ENCODE assay signal across 30 mouse cellular contexts in the genomic region with DNA sequence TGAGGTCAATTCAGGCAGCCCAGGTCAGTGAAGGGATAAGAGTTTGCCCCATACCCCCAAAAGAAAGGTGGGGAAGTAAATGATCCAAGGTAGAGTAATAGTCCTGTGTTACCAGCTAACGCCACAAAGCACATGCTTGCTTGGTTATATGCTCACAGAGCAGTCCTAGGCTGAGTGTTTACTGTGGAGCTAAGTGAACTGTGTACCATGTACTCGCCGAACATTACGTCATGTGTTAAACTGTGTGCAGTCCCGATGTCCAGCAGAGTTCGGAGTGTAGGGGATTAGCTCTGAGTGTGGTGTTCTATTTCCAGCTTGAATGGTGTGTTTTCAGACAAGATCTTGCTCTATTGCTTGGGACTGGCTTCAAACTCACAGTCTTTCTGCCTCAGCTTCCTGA. TPM values are rescaled to one million over a fixed set of nuclear protein-coding genes. Genes with fewer than 3 reads are reported as not detected.
"Had no signal": no experiment of that assay in that cellular context is flagged by ENCODE, and none has a peak within 500 bp of the region (broad histone marks: within the 10 kb centered on the region; RNA-seq: fewer than 3 reads in every experiment).

No protein-coding gene starts in this region.

- H3K9me3 ChIP-seq: limb, embryonic 10.5 days; limb, embryonic 13.5 days; lung, embryonic 15.5 days; midbrain, embryonic 12.5 days; midbrain, embryonic 15.5 days; neural tube, embryonic 13.5 days; stomach, embryonic 15.5 days had no signal

- H3K27me3 ChIP-seq: limb, embryonic 13.5 days; lung, embryonic 15.5 days; midbrain, embryonic 12.5 days; midbrain, embryonic 15.5 days; neural tube, embryonic 13.5 days; stomach, embryonic 15.5 days had no signal

- ATAC-seq: inflammation-experienced regulatory T-cells, adult 6 months; intestine, embryonic 16.5 days; midbrain, embryonic 15.5 days had no signal

- H3K4me3 ChIP-seq: layer of hippocampus, adult 2 months; limb, embryonic 10.5 days; limb, embryonic 13.5 days; lung, embryonic 15.5 days; midbrain, embryonic 12.5 days; midbrain, embryonic 15.5 days; myocyte; neural tube, embryonic 13.5 days; stomach, embryonic 15.5 days had no signal

- H3K4me1 ChIP-seq: limb, embryonic 10.5 days; limb, embryonic 13.5 days; lung, embryonic 15.5 days; midbrain, embryonic 12.5 days; midbrain, embryonic 15.5 days; stomach, embryonic 15.5 days had no signal

- H3K27ac ChIP-seq: kidney, postnatal 0 days; layer of hippocampus, adult 2 months; limb, embryonic 10.5 days; limb, embryonic 13.5 days; lung, embryonic 15.5 days; midbrain, embryonic 12.5 days; midbrain, embryonic 15.5 days; neural tube, embryonic 13.5 days; stomach, embryonic 15.5 days had no signal

- H3K4me2 ChIP-seq: limb, embryonic 13.5 days; lung, embryonic 15.5 days; midbrain, embryonic 12.5 days; midbrain, embryonic 15.5 days; neural tube, embryonic 13.5 days; stomach, embryonic 15.5 days had no signal

- H3K9ac ChIP-seq: limb, embryonic 13.5 days; lung, embryonic 15.5 days; midbrain, embryonic 12.5 days; midbrain, embryonic 15.5 days; neural tube, embryonic 13.5 days; stomach, embryonic 15.5 days had no signal

- DNase-seq: kidney, adult 2 months; kidney, postnatal 25 days; layer of hippocampus, adult 9-11 months; lung, adult 18-20 months; lung, postnatal 10 days; lung, postnatal 36 days; retina, postnatal 1 day; right cerebral cortex, postnatal 25 days; spleen, adult 18-20 months; thymus, adult 18-20 months; thymus, postnatal 36 days had no signal

RNA-seq across cellular contexts. Expression of a gene that starts 41.5 kb away (rescaled TPM):
- total RNA-seq: layer of hippocampus, adult 2 months; layer of hippocampus, postnatal 25 days; left cerebral cortex, adult 18-20 months; left cerebral cortex, postnatal 25 days; megakaryocyte-erythroid progenitor cell, adult 5-6 weeks; monocyte, adult 5-6 weeks had no signal
- polyA plus RNA-seq: inflammation-experienced regulatory T-cells, adult 6 months; intestine, embryonic 16.5 days; kidney, adult 2 months; kidney, embryonic 14.5 days; kidney, postnatal 0 days; large intestine, adult 2 months; limb, embryonic 10.5 days; limb, embryonic 13.5 days; lung, embryonic 15.5 days; midbrain, embryonic 12.5 days; midbrain, embryonic 15.5 days; myocyte; neural tube, embryonic 13.5 days; stomach, embryonic 15.5 days had no signal
